Mouse (Mus musculus): ENCODE measurements at regions not wholly inside any gene's neighbourhood (a gene's known extent, or its start where the extent isn't known, plus 50 kb on each side); places are given as distances from the start of the nearest gene placed in this dataset.

- no peak for DNase-seq
Observed at GRCm38 (mm10) chr1:193448793-193449393, 78.8 kb upstream of the Camk1g start.

GRCm38 (mm10) chr1:193447647-193448046, 77.5 kb upstream of the Camk1g start:
- DNase-seq, result no peak

DNA sequence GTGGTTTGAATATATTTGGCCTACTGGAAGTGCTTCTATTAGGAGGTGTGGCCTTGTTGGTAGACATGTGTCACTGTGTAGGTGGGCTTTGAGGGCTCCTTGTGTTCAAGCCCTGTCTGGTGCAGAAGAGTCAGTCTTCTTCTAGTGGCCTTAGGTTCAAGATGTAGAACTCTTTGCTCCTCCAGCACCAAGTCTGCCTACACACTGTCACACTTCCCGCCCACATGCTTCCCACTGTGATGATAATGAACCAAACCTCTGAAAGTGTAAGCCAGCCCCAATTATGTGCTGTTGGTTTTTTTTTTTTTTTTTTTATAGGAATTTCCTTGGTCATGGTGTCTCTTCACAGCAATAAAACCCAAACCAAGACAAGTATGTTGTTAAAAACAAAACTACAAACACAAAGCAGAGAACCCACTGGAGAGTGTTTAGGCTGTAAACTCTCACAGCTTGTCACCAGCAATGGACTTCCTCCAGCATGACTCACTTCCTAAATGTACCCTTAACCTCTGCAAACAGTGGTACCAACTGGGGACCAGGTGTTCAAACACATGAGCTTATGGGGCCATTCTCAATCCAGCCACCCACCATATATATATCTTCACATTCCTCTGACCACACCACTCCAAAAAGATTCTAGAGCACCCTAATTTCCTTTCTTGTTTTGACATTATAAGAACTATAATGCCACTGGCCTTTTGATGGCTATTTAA, 74.0 kb upstream of the Camk1g start:
- no peak for DNase-seq

DNA sequence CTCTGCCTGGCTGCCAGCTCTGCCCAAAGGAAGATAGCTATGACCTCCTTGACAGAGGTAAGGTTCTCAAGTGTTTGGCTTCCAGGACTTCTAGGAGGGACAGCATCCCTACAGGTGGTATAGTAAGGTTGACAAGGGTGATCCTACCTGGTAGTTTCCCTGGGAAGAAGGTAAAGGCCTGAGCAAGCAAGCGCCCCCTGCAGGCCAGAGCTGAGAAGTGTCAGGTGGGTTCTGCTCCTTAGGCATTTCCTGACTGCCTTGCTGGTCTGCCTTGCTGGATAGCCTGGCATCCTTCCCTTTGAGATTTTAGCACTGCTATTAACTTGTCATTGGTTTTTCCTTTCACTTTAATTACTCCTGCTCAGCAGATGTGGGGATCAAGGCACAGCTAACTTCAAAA, 70.4 kb upstream of the Camk1g start:
- DNase-seq, result no peak

- DNase-seq, result no peak
Observed at GRCm38 (mm10) chr1:193434281-193434680, 64.2 kb upstream of the Camk1g start.

DNA sequence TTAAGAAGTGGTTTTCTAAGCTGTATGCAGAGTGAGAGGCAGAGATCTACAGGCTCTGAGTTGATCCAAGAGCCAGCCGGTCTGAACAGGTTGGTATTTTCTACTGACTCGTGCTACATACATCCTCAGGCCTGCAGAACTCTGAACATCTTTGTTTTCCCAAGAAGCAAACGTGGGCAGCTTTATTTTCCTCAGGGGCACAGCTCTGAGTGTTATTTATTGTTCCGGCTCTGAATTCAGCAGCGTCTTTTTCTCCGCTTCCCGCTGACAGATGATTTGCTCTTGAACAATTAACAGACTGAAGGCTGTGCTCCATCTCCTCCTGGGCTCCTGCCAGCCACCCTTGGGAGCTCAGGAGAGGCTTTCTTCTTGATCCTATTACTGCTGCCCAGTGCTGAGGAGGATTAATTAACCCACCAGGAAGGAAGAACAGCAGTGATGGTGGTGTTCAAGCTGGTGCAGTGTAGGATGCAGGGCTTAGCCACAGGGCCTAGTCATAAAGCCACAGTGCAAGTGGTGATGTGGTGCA, 63.5 kb upstream of the Camk1g start:
- DNase-seq, result no peak

DNA sequence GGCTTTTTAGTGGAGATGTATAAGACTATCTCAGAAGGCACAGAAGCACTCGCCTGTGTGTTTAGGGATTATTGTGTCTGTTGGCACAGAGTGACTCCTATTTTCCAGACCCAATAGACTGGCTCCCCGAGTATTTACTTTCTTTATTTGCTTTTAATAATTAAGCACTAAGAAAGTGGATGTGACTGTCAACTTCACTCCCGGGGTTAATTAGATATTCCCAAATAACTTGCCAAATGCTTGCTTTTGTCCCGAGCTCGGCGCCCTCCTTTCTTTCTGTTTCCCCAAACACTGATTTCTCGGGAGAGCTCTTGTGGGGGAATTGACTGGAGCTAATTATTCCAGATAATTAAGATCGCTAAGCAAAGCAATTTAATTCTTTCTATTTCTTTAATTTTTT, 60.1 kb upstream of the Camk1g start:
- no peak for DNase-seq

- DNase-seq, result no peak
Observed at GRCm38 (mm10) chr1:193423653-193424075, 53.6 kb upstream of the Camk1g start.

DNA sequence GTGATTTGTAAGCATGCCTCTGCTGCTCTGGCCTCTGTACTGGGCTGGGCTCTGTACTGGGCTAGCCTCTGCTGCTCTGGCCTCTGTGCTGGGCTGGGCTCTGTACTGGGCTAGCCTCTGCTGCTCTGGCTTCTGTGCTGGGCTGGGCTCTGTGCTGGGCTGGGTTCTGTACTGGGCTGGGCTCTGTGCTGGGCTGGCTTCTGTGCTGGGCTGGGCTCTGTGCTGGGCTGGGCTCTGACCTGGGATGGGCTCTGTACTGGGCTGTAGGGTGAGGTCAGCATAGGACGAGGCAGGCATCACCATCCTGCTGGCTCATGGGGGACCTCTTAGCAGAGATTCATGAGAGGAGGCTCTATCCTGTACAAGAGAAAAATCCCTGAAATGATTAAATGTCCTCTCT, 52.8 kb upstream of the Camk1g start:
- no peak for DNase-seq

DNA sequence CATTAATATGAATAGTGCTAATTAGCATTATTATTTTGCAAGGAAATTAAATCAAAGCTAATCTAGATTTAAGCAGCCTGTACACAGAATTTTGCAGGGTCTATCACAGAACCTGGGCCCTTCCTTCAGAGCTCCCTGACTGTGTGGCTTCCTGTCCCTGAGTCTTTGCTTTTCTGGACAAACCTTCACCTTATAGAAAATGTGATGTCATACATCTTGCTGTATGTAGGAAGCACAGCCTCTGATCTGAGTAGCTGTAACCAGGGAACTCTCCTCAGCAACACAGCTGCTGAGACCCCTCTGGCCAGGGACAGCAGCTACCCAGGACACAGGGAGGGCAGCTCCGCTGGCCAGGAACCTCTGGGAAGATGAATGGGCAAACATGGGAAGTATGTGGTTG, 51.7 kb upstream of the Camk1g start:
- no peak for DNase-seq

DNA sequence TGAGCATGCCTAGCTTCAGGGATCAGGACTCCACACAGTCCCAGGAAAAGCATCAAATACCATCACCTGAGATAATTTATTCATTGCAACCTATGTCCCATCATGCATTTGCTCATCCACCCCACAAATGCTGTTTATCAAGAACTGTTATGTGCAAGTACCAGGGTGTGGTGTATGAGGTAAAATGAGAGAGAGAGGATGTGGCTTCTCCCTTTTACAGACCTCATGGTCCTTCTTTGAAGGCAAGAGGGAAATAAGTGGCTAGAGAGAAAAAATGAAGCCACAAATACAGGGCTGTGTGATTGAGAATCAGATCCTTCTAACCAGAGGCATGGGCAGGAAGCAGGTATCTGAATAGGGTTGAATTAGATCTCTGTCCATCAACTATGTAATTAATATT, 51.3 kb upstream of the Camk1g start:
- DNase-seq, result no peak

Data from thymus, adult 18-20 months (tissue).